Mouse (Mus musculus) liver, postnatal 0 days (tissue): Measurements from ENCODE around the gene Tbc1d8.

Source experiments
- CTCF ChIP-seq: sonication (generic); IDR thresholded peaks from 2 replicates; pipeline ENCODE4 v1.5.1; 2016; ENCODE audit warnings: antibody characterized with exemption, low read depth
- EP300 ChIP-seq: IDR thresholded peaks from 2 replicates; pipeline ENCODE4 v1.6.1; 2016; ENCODE audit warnings: antibody characterized with exemption, low read depth, mild to moderate bottlenecking

DNA sequence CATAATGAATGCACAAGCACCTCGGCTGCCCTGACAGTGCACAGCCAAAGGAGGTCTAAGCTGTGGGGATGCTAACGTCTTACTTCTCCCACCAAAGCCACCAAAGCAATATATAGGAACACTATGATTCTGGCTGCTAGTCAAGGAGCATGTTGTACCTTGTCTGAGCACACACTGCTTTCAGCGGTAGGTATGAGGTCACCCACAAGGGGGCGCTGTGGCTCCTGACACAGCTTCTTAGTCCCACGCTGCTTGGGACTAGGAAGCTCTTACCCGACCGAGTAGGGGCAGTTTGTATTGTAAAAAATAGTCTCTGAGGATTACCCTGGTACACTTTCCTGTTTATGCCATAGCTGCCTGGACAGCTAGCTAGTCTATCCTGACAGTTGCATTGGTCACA, 48.9 kb upstream of the Tbc1d8 start:
- TF ChIP-seq EP300, result no peak
- TF ChIP-seq CTCF, result peak; percentile 93
